ENCODE assay signal across 8 mouse cellular contexts in genomic region chr3:89280606-89281511, GRCm38 (mm10). TPM values are rescaled to one million over a fixed set of nuclear protein-coding genes. Genes with fewer than 3 reads are reported as not detected.
DNase-seq lines count a peak whose midpoint lies in the region; ATAC-seq and TF ChIP-seq lines count a peak whose summit lies in the region.

Efna1 (minus strand) TSS chr3:89281142.

- peak within 1 kb of the TSS; percentile 49 for H3K4me3 ChIP-seq in embryonic facial prominence, embryonic 11.5 days (ENCODE audit: low read depth, low read length)
- peak within 1 kb of the TSS; percentile 70 for H3K4me3 ChIP-seq in heart, embryonic 15.5 days
- H3K4me3 ChIP-seq in lung, postnatal 0 days (ENCODE audit: low read depth, low read length) = peak within 1 kb of the TSS; percentile 76

- TF ChIP-seq EP300 in lung, postnatal 0 days (IDR thresholded peaks at IDR 0.05) = peak; percentile 72

- H3K36me3 ChIP-seq in embryonic facial prominence, embryonic 11.5 days (replicated peaks; ENCODE audit: control insufficient read depth, insufficient read depth, low read depth, low read length) = no peaks in the 10 kb centered on the region
- H3K36me3 ChIP-seq in heart, embryonic 15.5 days = peaks cover 3% of the 10 kb centered on the region
- H3K36me3 ChIP-seq in lung, postnatal 0 days (ENCODE audit: insufficient read depth, low read length) = 0 out of 2 replicates have a peak, but pooled peaks cover 4% of the 10 kb centered on the region

- peak within 1 kb of the TSS; percentile 43 for H3K4me2 ChIP-seq in embryonic facial prominence, embryonic 11.5 days (ENCODE audit: low read depth, low read length)
- H3K4me2 ChIP-seq in heart, embryonic 15.5 days = peak within 1 kb of the TSS; percentile 98
- H3K4me2 ChIP-seq in lung, postnatal 0 days (replicated peaks; ENCODE audit: low read depth, low read length) = peak within 1 kb of the TSS; percentile 81

- ATAC-seq in CD4-positive, CD25-positive, alpha-beta regulatory T cell, adult 4 months = peak; percentile 43
- ATAC-seq in embryonic facial prominence, embryonic 11.5 days (replicated peaks; ENCODE audit: insufficient number of reproducible peaks, low FRiP score, low TSS enrichment, low read depth) = 0 out of 2 replicates have a peak, but pooled peaks have one; percentile 29
- ATAC-seq in heart, embryonic 15.5 days (replicated peaks; ENCODE audit: insufficient number of reproducible peaks, insufficient read depth, low FRiP score, low read depth) = no peak
- peak; percentile 60 for ATAC-seq in lung, postnatal 0 days
- ATAC-seq in megakaryocyte-erythroid progenitor cell, adult 5-6 weeks (replicated peaks; ENCODE audit: low FRiP score, low TSS enrichment, poor library complexity, severe bottlenecking) = no peak

- TF ChIP-seq CTCF in lung, postnatal 0 days (IDR thresholded peaks at IDR 0.05) = peak; percentile 29; the same call in 1 of the 2 replicates

- no peak within 1 kb of the TSS for H3K27ac ChIP-seq in embryonic facial prominence, embryonic 11.5 days (replicated peaks; ENCODE audit: low read depth, low read length)
- peak within 1 kb of the TSS; percentile 92 for H3K27ac ChIP-seq in heart, embryonic 15.5 days
- H3K27ac ChIP-seq in lung, postnatal 0 days (ENCODE audit: low read length) = peak within 1 kb of the TSS; percentile 97

- H3K9me3 ChIP-seq in embryonic facial prominence, embryonic 11.5 days (replicated peaks; ENCODE audit: control insufficient read depth, low read length) = no peaks in the 10 kb centered on the region
- no peaks in the 10 kb centered on the region for H3K9me3 ChIP-seq in heart, embryonic 15.5 days (replicated peaks)
- H3K9me3 ChIP-seq in lung, postnatal 0 days (ENCODE audit: low read length) = no peaks in the 10 kb centered on the region

- WGBS in embryonic facial prominence, embryonic 11.5 days = under 1% methylated on average over 49 of the region's 52 CpGs
- under 1% methylated on average over 52 of the region's 52 CpGs for WGBS in heart, embryonic 15.5 days
- 0% methylated on average over 52 of the region's 52 CpGs for WGBS in lung, postnatal 0 days

- peak; percentile 70 to 83 for DNase-seq in adrenal gland, adult (ENCODE audit: inconsistent age in 2 of 2, low spot score in 1 of 2)
- DNase-seq in embryonic facial prominence, embryonic 11.5 days (ENCODE audit: low spot score) = peak; percentile 64
- DNase-seq in kidney, postnatal 10 days = peak; percentile 82
- DNase-seq in lung, postnatal 0 days (ENCODE audit: low spot score) = peak; percentile 88
- peak; percentile 60 for DNase-seq in retina, embryonic 14.5 days (ENCODE audit: low spot score)

- H3K4me1 ChIP-seq in embryonic facial prominence, embryonic 11.5 days (ENCODE audit: control insufficient read depth, insufficient read depth, low read length) = peaks cover 16% of the 10 kb centered on the region
- H3K4me1 ChIP-seq in heart, embryonic 15.5 days (replicated peaks) = peaks cover 51% of the 10 kb centered on the region
- peaks cover 8% of the 10 kb centered on the region; the same call in 1 of the 2 replicates for H3K4me1 ChIP-seq in lung, postnatal 0 days (ENCODE audit: insufficient read depth, low read depth, low read length)

- H3K9ac ChIP-seq in embryonic facial prominence, embryonic 11.5 days (replicated peaks; ENCODE audit: low read length) = peak within 1 kb of the TSS; percentile 68
- H3K9ac ChIP-seq in heart, embryonic 15.5 days = peak within 1 kb of the TSS; percentile 81
- peak within 1 kb of the TSS; percentile 81 for H3K9ac ChIP-seq in lung, postnatal 0 days (replicated peaks; ENCODE audit: low read depth)

- peaks cover 5% of the 10 kb centered on the region for H3K27me3 ChIP-seq in embryonic facial prominence, embryonic 11.5 days (ENCODE audit: control insufficient read depth, insufficient read depth, low read length)
- H3K27me3 ChIP-seq in heart, embryonic 15.5 days = no peaks in the 10 kb centered on the region
- H3K27me3 ChIP-seq in lung, postnatal 0 days (replicated peaks; ENCODE audit: insufficient read depth, low read length) = no peaks in the 10 kb centered on the region

RNA-seq across cellular contexts. Expression of gene Efna1, which starts in this region (rescaled TPM):
- not detected for polyA plus RNA-seq in CD4-positive, CD25-positive, alpha-beta regulatory T cell, adult 4 months (2017; shearing (Covaris generic))
- 26.9 and 30.2 TPM in 2 replicates for polyA plus RNA-seq in embryonic facial prominence, embryonic 11.5 days (2014; fragmentation: Nextera tagmentation; extraction: Ambion mirVana)
- polyA plus RNA-seq in heart, embryonic 15.5 days (2015; fragmentation: Nextera tagmentation; extraction: Ambion mirVana) = 35.0 and 39.9 TPM in 2 replicates
- 174 and 188 TPM in 2 replicates for polyA plus RNA-seq in lung, postnatal 0 days (2015; fragmentation: Nextera tagmentation; extraction: Ambion mirVana)
- not detected in 2 replicates for total RNA-seq in megakaryocyte-erythroid progenitor cell, adult 5-6 weeks (2014; fragmentation: Nextera tagmentation)
- not detected in 2 replicates for total RNA-seq in megakaryocyte-erythroid progenitor cell, adult 5-6 weeks (2017)

Comparison
In these comparisons a context has a peak if more than half of its experiments do, and no peak if none do; other contexts are left out.
1. RNA of gene Efna1 (polyA plus RNA-seq): 174 to 188 TPM in lung, postnatal 0 days, 35.0 to 39.9 TPM in heart, embryonic 15.5 days and 26.9 to 30.2 TPM in embryonic facial prominence, embryonic 11.5 days; not detected in CD4-positive, CD25-positive, alpha-beta regulatory T cell, adult 4 months; every median in the first group is over 10 times any median in the second.
2. Peak in ATAC-seq in CD4-positive, CD25-positive, alpha-beta regulatory T cell, adult 4 months; RNA of the gene not detected or under 1 TPM.
3. ATAC-seq: peak in embryonic facial prominence, embryonic 11.5 days (single experiment) and lung, postnatal 0 days (single experiment); none in heart, embryonic 15.5 days (single experiment) and megakaryocyte-erythroid progenitor cell, adult 5-6 weeks (single experiment).
4. H3K4me2 ChIP-seq: peak in every context shown above with its lines; median percentile 98 in heart, embryonic 15.5 days; 81 in lung, postnatal 0 days; 43 in embryonic facial prominence, embryonic 11.5 days.
5. Peak in every context shown above with its lines, with median percentiles within 50 percentile points of each other: DNase-seq, H3K4me3 ChIP-seq and H3K9ac ChIP-seq.